Comparison of ENCODE assay signal across 11 mouse cellular contexts in the genomic region with DNA sequence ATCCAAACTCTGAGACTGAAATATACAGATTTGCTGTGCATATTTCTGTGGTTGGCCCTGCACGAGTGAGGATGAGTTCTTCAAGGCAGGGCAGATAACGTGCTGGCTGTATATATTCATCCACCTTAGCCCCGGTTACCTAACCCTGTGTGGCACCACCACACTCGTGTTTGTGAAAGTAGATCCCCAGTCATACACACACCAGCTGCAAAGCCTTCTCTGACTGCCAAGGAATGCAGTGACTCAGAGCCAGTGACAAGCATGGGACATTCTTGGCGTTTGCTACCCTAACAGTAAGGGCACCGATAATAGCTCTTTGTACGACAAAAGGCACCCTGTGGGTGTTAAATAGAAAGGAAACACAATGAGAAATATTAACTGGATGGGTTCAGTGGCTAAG. TPM values are rescaled to one million over a fixed set of nuclear protein-coding genes. Genes with fewer than 3 reads are reported as not detected.
DNase-seq lines count a peak whose midpoint lies in the region; ATAC-seq and TF ChIP-seq lines count a peak whose summit lies in the region.
"Had no signal": no experiment of that assay in that cellular context is flagged by ENCODE, and none has a peak within 500 bp of the region (broad histone marks: within the 10 kb centered on the region; RNA-seq: fewer than 3 reads in every experiment).

No protein-coding gene starts in this region.

- H3K4me2 ChIP-seq in forebrain, embryonic 11.5 days (ENCODE audit: low read depth, low read length, severe bottlenecking), result no peak overlapping the region
- H3K4me2 ChIP-seq: neural tube, embryonic 12.5 days had no signal

- intact Hi-C loops in heart, postnatal 36 days (cut with DNase I), result no loop called here

- no peaks in the 10 kb centered on the region for H3K79me2 ChIP-seq in C2C12 (ENCODE audit: control insufficient read depth, insufficient read depth)

- no peak overlapping the region for H3ac ChIP-seq in C2C12 (ENCODE audit: control insufficient read depth, insufficient read length, low read depth)

- TF ChIP-seq CTCF in C2C12 (IDR thresholded peaks at IDR 0.05; ENCODE audit: control insufficient read depth, insufficient read depth, insufficient read length), result no peak

- no peak overlapping the region for H3K9ac ChIP-seq in forebrain, embryonic 11.5 days (ENCODE audit: low read length)
- H3K9ac ChIP-seq: neural tube, embryonic 12.5 days had no signal

- no peaks in the 10 kb centered on the region for H3K27me3 ChIP-seq in C2C12 (ENCODE audit: control insufficient read depth, insufficient read depth, insufficient read length)
- H3K27me3 ChIP-seq in forebrain, embryonic 11.5 days (ENCODE audit: control insufficient read depth, insufficient read depth, low read length), result no peaks in the 10 kb centered on the region
- H3K27me3 ChIP-seq: CH12.LX; neural tube, embryonic 12.5 days had no signal

- H3K79me3 ChIP-seq in C2C12 (ENCODE audit: low read depth), result no peaks in the 10 kb centered on the region

- ATAC-seq in forebrain, embryonic 11.5 days (replicated peaks; ENCODE audit: low FRiP score), result no peak

- H3K4me1 ChIP-seq in forebrain, embryonic 11.5 days (replicated peaks; ENCODE audit: control insufficient read depth, insufficient read depth, low read length), result no peaks in the 10 kb centered on the region
- H3K4me1 ChIP-seq: neural tube, embryonic 12.5 days had no signal

- WGBS in forebrain, embryonic 11.5 days, result 78% methylated on average over 7 of the region's 7 CpGs

- no peak overlapping the region for H3K4me3 ChIP-seq in C2C12 (ENCODE audit: insufficient read depth, poor library complexity, severe bottlenecking)
- H3K4me3 ChIP-seq in forebrain, embryonic 11.5 days (ENCODE audit: low read depth, low read length), result no peak overlapping the region
- H3K4me3 ChIP-seq: neural tube, embryonic 12.5 days had no signal

- H3K9me3 ChIP-seq in forebrain, embryonic 11.5 days (ENCODE audit: control insufficient read depth, low read length), result no peaks in the 10 kb centered on the region
- H3K9me3 ChIP-seq: neural tube, embryonic 12.5 days had no signal

- no peak overlapping the region for H3K27ac ChIP-seq in forebrain, embryonic 11.5 days (ENCODE audit: low read depth, low read length)
- H3K27ac ChIP-seq: macrophage; neural tube, embryonic 12.5 days had no signal

- H3K36me3 ChIP-seq in C2C12 (ENCODE audit: control insufficient read depth, insufficient read depth), result no peaks in the 10 kb centered on the region
- no peaks in the 10 kb centered on the region for H3K36me3 ChIP-seq in forebrain, embryonic 11.5 days (ENCODE audit: control insufficient read depth, insufficient read depth, low read length)
- H3K36me3 ChIP-seq: neural tube, embryonic 12.5 days had no signal

- peak; percentile 38 to 77 for DNase-seq in frontal cortex, adult 2 months (ENCODE audit: extremely low spot score in 1 of 2, low spot score in 1 of 2)
- DNase-seq in frontal cortex, postnatal 25 days (ENCODE audit: low spot score in 2 of 2), result no peak
- peak; percentile 25 for DNase-seq in fibroblast of lung, adult 2 months (ENCODE audit: low read depth)
- peak; percentile 19 to 39 for DNase-seq in heart, postnatal 36 days
- no peak for DNase-seq in kidney, adult 11 months
- DNase-seq in c-Kit-positive CD71-positive TER-119-positive erythroid progenitor cells, embryonic 14.5 days (ENCODE audit: low spot score), result no peak
- DNase-seq in forebrain, embryonic 11.5 days (ENCODE audit: low spot score), result no peak

TF ChIP-seq in C2C12, 6 proteins besides CTCF, POLR2A, EP300 and RAD21:
- TF ChIP-seq FOSL1 (IDR thresholded peaks at IDR 0.05; ENCODE audit: insufficient read depth, low read length, poor library complexity, severe bottlenecking), result peak; percentile 57
- peak; percentile 4 for TF ChIP-seq CEBPB (IDR thresholded peaks at IDR 0.05; ENCODE audit: low read depth)
- no peak for TF ChIP-seq USF1 (IDR thresholded peaks at IDR 0.05; ENCODE audit: low read depth)
- peak; percentile 86 for TF ChIP-seq MYOD1 (IDR thresholded peaks at IDR 0.05; ENCODE audit: control insufficient read depth, insufficient read length, low read depth)
- TF ChIP-seq MYOG (IDR thresholded peaks at IDR 0.05; ENCODE audit: control insufficient read depth, extremely low read depth, insufficient read length), result no peak
- TF ChIP-seq MAX (IDR thresholded peaks at IDR 0.05), result peak; percentile 51

RNA-seq across cellular contexts. Expression of a gene that starts 28.8 kb away (rescaled TPM):
- polyA plus RNA-seq in frontal cortex, adult 2 months (2012; rRNA removed), result 2.2 and 2.4 TPM in 2 replicates
- not detected for polyA plus RNA-seq in C2C12 (2012; fragmentation: generic; extraction: Trizol)
- total RNA-seq in heart, postnatal 36 days (2021), result not detected
- 1.1 TPM in 2 replicates for polyA plus RNA-seq in forebrain, embryonic 11.5 days (2014; fragmentation: Nextera tagmentation; extraction: Ambion mirVana)
- total RNA-seq: CH12.LX had no signal
- polyA plus RNA-seq: macrophage had no signal

Comparison
In these comparisons a context has a peak if more than half of its experiments do, and no peak if none do; other contexts are left out.
1. DNase-seq: peak in frontal cortex, adult 2 months (2 of 2), fibroblast of lung, adult 2 months (single experiment) and heart, postnatal 36 days (2 of 2); none in frontal cortex, postnatal 25 days (0 of 2), kidney, adult 11 months (single experiment), c-Kit-positive CD71-positive TER-119-positive erythroid progenitor cells, embryonic 14.5 days (single experiment) and forebrain, embryonic 11.5 days (single experiment).